Mouse (Mus musculus) embryonic fibroblast, embryonic 13.5 days (primary cell): ENCODE data around the gene Tfe3. TPM values are rescaled to one million over a fixed set of nuclear protein-coding genes. Genes with fewer than 3 reads are reported as not detected.

Experiments used
- H3K27ac ChIP-seq: 2 replicates; pipeline ENCODE4 v1.5.1; 2012; ENCODE audit warnings: low read length, control low read depth, inconsistent platforms; ENCODE audit not compliant: insufficient read depth
- H3K4me1 ChIP-seq: 2 replicates; pipeline ENCODE4 v1.6.1; 2011; ENCODE audit warnings: low read length; ENCODE audit not compliant: control insufficient read depth, insufficient read depth
- H3K4me3 ChIP-seq: 2 replicates; pipeline ENCODE4 v1.5.1; 2011; ENCODE audit warnings: mild to moderate bottlenecking, control low read depth, low read length; ENCODE audit not compliant: insufficient read depth
- CTCF ChIP-seq: IDR thresholded peaks from 2 replicates; pipeline ENCODE4 v1.5.1; 2011; ENCODE audit warnings: mild to moderate bottlenecking, control low read depth, low read length, moderate library complexity, borderline replicate concordance; ENCODE audit not compliant: insufficient read depth
- POLR2A ChIP-seq: IDR thresholded peaks from 2 replicates; pipeline ENCODE4 v1.6.1; 2011; ENCODE audit warnings: low read depth, mild to moderate bottlenecking, control low read depth, low read length, moderate library complexity
- polyA plus RNA-seq: library from polyadenylated mRNA; stranded (reverse); fragments of >200 nt; gene quantifications from 2 replicates; pipeline ENCODE4 v1.2.4, GENCODE M21; 2011; ENCODE audit warnings: low read depth; ENCODE audit not compliant: missing spikeins, insufficient read length

The Tfe3 gene
- polyA plus RNA-seq, 1 experiment, result 49.1 TPM

GRCm38 (mm10) chrX:7775501-7776205 is 13.3 kb downstream of the Tfe3 start:
- Histone ChIP-seq H3K4me1 (no peaks in the 10 kb centered on the region), H3K27ac (no peak overlapping the region), H3K4me3 (no peak overlapping the region)
- no peak for TF ChIP-seq CTCF
- no peak for TF ChIP-seq POLR2A

GRCm38 (mm10) chrX:7776329-7777082 is 14.1 kb downstream of the Tfe3 start:
- H3K27ac ChIP-seq, result no peak overlapping the region
- TF ChIP-seq CTCF (peak; percentile 34; the same call in 1 of the 2 replicates), POLR2A (no peak)
- H3K4me1 ChIP-seq, result no peaks in the 10 kb centered on the region
- no peak overlapping the region for H3K4me3 ChIP-seq

GRCm38 (mm10) chrX:7778450-7779244 is 16.3 kb downstream of the Tfe3 start:
- TF ChIP-seq CTCF (no peak), POLR2A (no peak)
- H3K27ac ChIP-seq, result no peak overlapping the region
- no peak overlapping the region for H3K4me3 ChIP-seq

DNA sequence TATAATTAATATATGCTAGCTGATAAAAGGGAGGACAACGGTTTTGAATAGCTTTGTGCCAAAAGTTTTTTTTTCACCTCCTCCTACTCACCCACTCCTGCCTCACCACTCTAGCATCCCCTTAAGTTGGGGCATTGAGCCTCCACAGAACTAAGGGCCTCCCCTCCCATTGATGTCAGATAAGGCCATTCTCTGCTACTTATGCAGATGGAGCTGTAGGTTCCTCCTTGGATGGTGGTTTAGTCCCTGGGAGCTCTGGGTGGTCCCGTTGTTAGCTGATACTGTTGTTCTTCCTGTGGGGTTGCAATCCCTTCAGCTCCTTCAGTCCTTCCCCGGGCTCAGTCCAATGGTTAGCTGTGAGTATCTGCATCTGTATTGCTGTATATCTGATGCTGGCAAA is 16.9 kb downstream of the Tfe3 start:
- Histone ChIP-seq H3K27ac (no peak overlapping the region), H3K4me1 (no peaks in the 10 kb centered on the region), H3K4me3 (no peak overlapping the region)
- TF ChIP-seq CTCF (no peak), POLR2A (no peak)

More at GRCm38 (mm10) chrX:7778450-7779244, 16.3 kb downstream of the Tfe3 start:
- no peaks in the 10 kb centered on the region for H3K4me1 ChIP-seq

GRCm38 (mm10) chrX:7782603-7783092 is 20.3 kb downstream of the Tfe3 start:
- H3K27ac ChIP-seq, result no peak overlapping the region
- no peak overlapping the region for H3K4me3 ChIP-seq
- no peaks in the 10 kb centered on the region for H3K4me1 ChIP-seq
- TF ChIP-seq CTCF (no peak), POLR2A (no peak)

- Histone ChIP-seq H3K4me3 (peak within 1 kb of the TSS; percentile 66), H3K27ac (no peak within 1 kb of the TSS), H3K4me1 (0 out of 2 replicates have a peak, but pooled peaks cover 3% of the 10 kb centered on the region)
- peak; percentile 82 for TF ChIP-seq POLR2A
- no peak for TF ChIP-seq CTCF
Measured at GRCm38 (mm10) chrX:7789542-7790136, 27.3 kb downstream of the Tfe3 start, which contains the start of gene Gripap1. Gripap1 (plus strand) TSS chrX:7789765.

- TF ChIP-seq POLR2A, result no peak
- TF ChIP-seq CTCF, result no peak
- H3K27ac ChIP-seq, result no peak overlapping the region
- H3K4me3 ChIP-seq, result peak overlapping the region; percentile 66
- 0 out of 2 replicates have a peak, but pooled peaks cover 3% of the 10 kb centered on the region for H3K4me1 ChIP-seq
Measured at GRCm38 (mm10) chrX:7790309-7790708, 27.9 kb downstream of the Tfe3 start.

DNA sequence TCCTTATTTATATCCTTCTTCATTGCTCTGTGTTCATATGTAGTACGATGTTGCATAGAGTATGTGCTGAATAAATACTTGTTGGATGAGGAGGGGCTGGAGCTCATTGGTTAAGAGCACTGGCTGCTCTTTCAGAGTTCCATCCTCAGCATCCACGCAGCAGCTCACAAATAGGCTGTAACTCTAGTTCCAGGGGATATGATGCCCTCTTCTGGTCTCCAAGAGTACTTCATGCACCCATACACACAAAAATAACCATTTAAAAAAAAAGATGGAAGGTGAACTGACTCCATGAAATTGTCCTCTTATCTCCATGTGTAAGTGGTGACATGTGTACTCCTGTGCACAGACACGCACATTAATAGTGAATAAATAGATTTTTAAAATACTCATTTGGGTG is 31.0 kb downstream of the Tfe3 start:
- no peak for TF ChIP-seq POLR2A
- TF ChIP-seq CTCF, result no peak
- H3K27ac ChIP-seq, result no peak overlapping the region
- H3K4me1 ChIP-seq, result 0 out of 2 replicates have a peak, but pooled peaks cover 3% of the 10 kb centered on the region
- H3K4me3 ChIP-seq, result no peak overlapping the region

GRCm38 (mm10) chrX:7795016-7795415 is 32.7 kb downstream of the Tfe3 start:
- TF ChIP-seq POLR2A (no peak), CTCF (no peak)
- Histone ChIP-seq H3K4me3 (no peak overlapping the region), H3K27ac (no peak overlapping the region), H3K4me1 (0 out of 2 replicates have a peak, but pooled peaks cover 3% of the 10 kb centered on the region)
